Mouse (Mus musculus): ENCODE data around the gene Ints13.

- no peak for TF ChIP-seq ZNF384 (IDR thresholded peaks at IDR 0.05; ENCODE audit: low read depth, low read length)
- no peak for TF ChIP-seq ZC3H11A (IDR thresholded peaks at IDR 0.05; ENCODE audit: borderline replicate concordance, low read depth, low read length)
- no peak for TF ChIP-seq CHD2 (IDR thresholded peaks at IDR 0.05; ENCODE audit: low read depth, low read length)
- no peak for TF ChIP-seq MAFK (IDR thresholded peaks at IDR 0.05; ENCODE audit: insufficient read depth, low read depth, low read length)
These were observed 46.9 kb downstream of the Ints13 start for GRCm38 (mm10) chr6:146530769-146531168.
